Mouse (Mus musculus) embryonic fibroblast, embryonic 13.5 days (primary cell): ENCODE results near the gene Psmd11.

Experiments
- CTCF ChIP-seq: IDR thresholded peaks from 2 replicates; pipeline ENCODE4 v1.5.1; 2011; ENCODE audit warnings: mild to moderate bottlenecking, control low read depth, low read length, moderate library complexity, borderline replicate concordance; ENCODE audit not compliant: insufficient read depth
- POLR2A ChIP-seq: IDR thresholded peaks from 2 replicates; pipeline ENCODE4 v1.6.1; 2011; ENCODE audit warnings: low read depth, mild to moderate bottlenecking, control low read depth, low read length, moderate library complexity

GRCm38 (mm10) chr11:80421421-80422047, 6.9 kb upstream of the Psmd11 start:
- TF ChIP-seq POLR2A (no peak), CTCF (no peak)
